29 mouse cellular contexts compared by ENCODE assay signal in the genomic region with DNA sequence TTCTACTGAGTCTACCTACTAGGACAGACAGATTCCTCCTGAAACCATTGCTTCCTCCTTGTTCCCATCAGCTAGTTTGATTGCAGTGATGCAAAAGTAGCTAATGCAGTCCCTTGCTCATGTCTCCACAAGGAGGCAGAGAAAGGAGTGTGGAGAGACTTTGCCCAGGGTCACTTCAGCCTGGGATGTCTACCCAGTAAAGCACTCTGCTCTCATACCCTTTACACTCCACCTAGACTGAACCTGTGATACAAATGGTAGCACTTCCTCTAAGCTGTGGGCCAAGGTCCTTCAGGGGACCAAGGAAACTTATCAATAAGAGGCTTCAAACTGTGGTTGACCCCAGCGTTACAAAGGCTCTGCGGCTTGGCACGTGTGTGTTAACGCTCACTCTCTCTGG.
"Had no signal": no experiment of that assay in that cellular context is flagged by ENCODE, and none has a peak within 500 bp of the region (broad histone marks: within the 10 kb centered on the region; RNA-seq: fewer than 3 reads in every experiment).

No protein-coding gene starts in this region.

- H3K36me3 ChIP-seq: heart, embryonic 10.5 days; heart, embryonic 12.5 days; hindbrain, embryonic 10.5 days; hindbrain, embryonic 12.5 days; kidney, embryonic 15.5 days; limb, embryonic 10.5 days; limb, embryonic 12.5 days; liver, embryonic 13.5 days had no signal

- H3K9ac ChIP-seq: forebrain, postnatal 0 days; heart, embryonic 12.5 days; hindbrain, embryonic 12.5 days; hindbrain, embryonic 14.5 days; kidney, embryonic 15.5 days; limb, embryonic 12.5 days; liver, embryonic 13.5 days had no signal

- H3K4me2 ChIP-seq: heart, embryonic 12.5 days; hindbrain, embryonic 12.5 days; hindbrain, embryonic 14.5 days; kidney, embryonic 15.5 days; limb, embryonic 12.5 days; liver, embryonic 11.5 days; liver, embryonic 13.5 days had no signal

- H3K4me3 ChIP-seq: gastrocnemius, adult 2 months; heart, embryonic 10.5 days; heart, embryonic 12.5 days; hindbrain, embryonic 10.5 days; hindbrain, embryonic 12.5 days; kidney, embryonic 15.5 days; layer of hippocampus, adult 2 months; limb, embryonic 10.5 days; limb, embryonic 12.5 days; liver, embryonic 13.5 days had no signal

- DNase-seq: forebrain, postnatal 0 days; gastrocnemius, adult 2 months; gastrocnemius, postnatal 10 days; gastrocnemius, postnatal 25 days; heart, adult 18-20 months; heart, postnatal 10 days; heart, postnatal 4 days; kidney, adult 11 months; kidney, adult 2 months; kidney, adult 9 months; kidney, postnatal 14 days; kidney, postnatal 4 days; layer of hippocampus, adult 9-11 months; layer of hippocampus, postnatal 36 days; liver; liver, embryonic 13.5 days had no signal

- H3K9me3 ChIP-seq: heart, embryonic 10.5 days; heart, embryonic 12.5 days; hindbrain, embryonic 10.5 days; hindbrain, embryonic 12.5 days; kidney, embryonic 15.5 days; limb, embryonic 10.5 days; limb, embryonic 12.5 days; liver, embryonic 13.5 days had no signal

- H3K27me3 ChIP-seq: limb, embryonic 12.5 days; liver, embryonic 13.5 days had no signal

- H3K27ac ChIP-seq: gastrocnemius, adult 2 months; heart, embryonic 10.5 days; hindbrain, embryonic 10.5 days; hindbrain, embryonic 12.5 days; hindbrain, embryonic 14.5 days; kidney, embryonic 15.5 days; kidney, postnatal 0 days; layer of hippocampus, adult 2 months; limb, embryonic 10.5 days; limb, embryonic 12.5 days; liver, embryonic 13.5 days had no signal

- ATAC-seq: forebrain, postnatal 0 days; hindbrain, embryonic 16.5 days; inflammation-experienced regulatory T-cells, adult 6 months had no signal

- H3K4me1 ChIP-seq: heart, embryonic 12.5 days; kidney, embryonic 15.5 days; limb, embryonic 12.5 days; liver, embryonic 13.5 days had no signal
